Mouse (Mus musculus) heart, postnatal 10 days (tissue): ENCODE measurements at regions not wholly inside any gene's neighbourhood (a gene's known extent, or its start where the extent isn't known, plus 50 kb on each side); places are given as distances from the start of the nearest gene placed in this dataset.

Source experiments
- DNase-seq, 2 experiments: peaks; one replicate each; pipeline ENCODE4 v3.0.0; 2021
- intact Hi-C: fragments of 180-260 bp; cut with DNase I; formaldehyde crosslinking; loops from one replicate; pipeline ENCODE4 v1.15.1; 2025

GRCm38 (mm10) chr4:87501791-87502190, 271.5 kb upstream of the Slc24a2 start:
- intact Hi-C loops, result no loop called here
- no peak for DNase-seq

GRCm38 (mm10) chr4:87500441-87500840, 270.2 kb upstream of the Slc24a2 start:
- intact Hi-C loops, result no loop called here
- DNase-seq, result no peak

- no peak for DNase-seq
- intact Hi-C loops, result no loop called here
Observed at GRCm38 (mm10) chr4:87487798-87488197, 257.5 kb upstream of the Slc24a2 start.

GRCm38 (mm10) chr4:87475537-87475936, 245.3 kb upstream of the Slc24a2 start:
- intact Hi-C loops, result no loop called here
- DNase-seq, result no peak

- intact Hi-C loops, result no loop called here
- no peak for DNase-seq
Observed at GRCm38 (mm10) chr4:87473331-87474039, 243.2 kb upstream of the Slc24a2 start.

GRCm38 (mm10) chr4:87472787-87473186, 242.5 kb upstream of the Slc24a2 start:
- DNase-seq, result no peak
- intact Hi-C loops, result no loop called here

GRCm38 (mm10) chr4:87471385-87471784, 241.1 kb upstream of the Slc24a2 start:
- intact Hi-C loops, result no loop called here
- DNase-seq, result no peak

- intact Hi-C loops, result no loop called here
Observed at GRCm38 (mm10) chr4:87467600-87467999, 237.3 kb upstream of the Slc24a2 start.

GRCm38 (mm10) chr4:87467018-87467417, 236.7 kb upstream of the Slc24a2 start:
- intact Hi-C loops, result no loop called here
- DNase-seq, result no peak

More at GRCm38 (mm10) chr4:87467600-87467999, 237.3 kb upstream of the Slc24a2 start:
- DNase-seq, result no peak

- intact Hi-C loops, result no loop called here
- peak; percentile 42 to 47 for DNase-seq
Observed at GRCm38 (mm10) chr4:87461181-87461912, 231.1 kb upstream of the Slc24a2 start.

GRCm38 (mm10) chr4:87455863-87456578, 225.7 kb upstream of the Slc24a2 start:
- no peak for DNase-seq
- intact Hi-C loops, result no loop called here

- DNase-seq, result no peak
- intact Hi-C loops, result no loop called here
Observed at GRCm38 (mm10) chr4:87452122-87452521, 221.8 kb upstream of the Slc24a2 start.

GRCm38 (mm10) chr4:87451251-87451650, 221.0 kb upstream of the Slc24a2 start:
- intact Hi-C loops, result no loop called here
- DNase-seq, result peak; percentile 14 to 31

- no peak for DNase-seq
- intact Hi-C loops, result no loop called here
Observed at GRCm38 (mm10) chr4:87448338-87448737, 218.1 kb upstream of the Slc24a2 start.

- no peak for DNase-seq
- intact Hi-C loops, result no loop called here
Observed at GRCm38 (mm10) chr4:87446856-87447255, 216.6 kb upstream of the Slc24a2 start.

GRCm38 (mm10) chr4:87434136-87434535, 203.9 kb upstream of the Slc24a2 start:
- DNase-seq, result no peak
- intact Hi-C loops, result no loop called here

GRCm38 (mm10) chr4:87428374-87428773, 198.1 kb upstream of the Slc24a2 start:
- intact Hi-C loops, result no loop called here
- DNase-seq, result no peak

GRCm38 (mm10) chr4:87424066-87424465, 193.8 kb upstream of the Slc24a2 start:
- no peak for DNase-seq
- intact Hi-C loops, result no loop called here

- no peak for DNase-seq
- intact Hi-C loops, result no loop called here
Observed at GRCm38 (mm10) chr4:87422588-87422987, 192.3 kb upstream of the Slc24a2 start.

- intact Hi-C loops, result no loop called here
- no peak for DNase-seq
Observed at GRCm38 (mm10) chr4:87403354-87403753, 173.1 kb upstream of the Slc24a2 start.

GRCm38 (mm10) chr4:87402173-87402556, 171.9 kb upstream of the Slc24a2 start:
- intact Hi-C loops, result no loop called here
- DNase-seq, result no peak
